Mouse (Mus musculus) heart, embryonic 12.5 days (tissue): Measurements from ENCODE around the gene Pdcd11. TPM values are rescaled to one million over a fixed set of nuclear protein-coding genes. Genes with fewer than 3 reads are reported as not detected.
"Not testable (repeated sequence)": the region's sequence is repeated elsewhere in the genome, so short reads cannot be mapped to it uniquely, and the experiment has no call there.

Experiments used
- ATAC-seq: fragments of 200-750 bp; cut with Nextera tagmentation; 2 replicates; pipeline ENCODE4 v1.8.0; 2017; ENCODE audit warnings: moderate TSS enrichment, moderate library complexity; ENCODE audit not compliant: insufficient number of reproducible peaks, low FRiP score
- H3K27ac ChIP-seq: fragments of 300-500 bp; sonication (generic); 2 replicates; pipeline ENCODE4 v1.5.1; 2016; ENCODE audit warnings: mild to moderate bottlenecking, moderate library complexity; ENCODE audit not compliant: poor library complexity, severe bottlenecking
- H3K27me3 ChIP-seq: fragments of 300-500 bp; sonication (generic); replicated peaks from 2 replicates; pipeline ENCODE4 v1.6.1; 2016; ENCODE audit warnings: mild to moderate bottlenecking, moderate library complexity
- H3K36me3 ChIP-seq: fragments of 300-500 bp; sonication (generic); 2 replicates; pipeline ENCODE4 v1.6.1; 2016; ENCODE audit warnings: mild to moderate bottlenecking, moderate library complexity
- H3K4me1 ChIP-seq: fragments of 300-500 bp; sonication (generic); replicated peaks from 2 replicates; pipeline ENCODE4 v1.6.1; 2016; ENCODE audit warnings: mild to moderate bottlenecking
- H3K4me2 ChIP-seq: fragments of 300-500 bp; sonication (generic); 2 replicates; pipeline ENCODE4 v1.6.1; 2016; ENCODE audit warnings: mild to moderate bottlenecking, moderate library complexity
- H3K4me3 ChIP-seq: fragments of 300-500 bp; sonication (generic); 2 replicates; pipeline ENCODE4 v1.5.1; 2016; ENCODE audit warnings: mild to moderate bottlenecking
- H3K9ac ChIP-seq: fragments of 300-500 bp; sonication (generic); 2 replicates; pipeline ENCODE4 v1.6.1; 2016; ENCODE audit warnings: mild to moderate bottlenecking, moderate library complexity
- H3K9me3 ChIP-seq: fragments of 300-500 bp; sonication (generic); replicated peaks from 2 replicates; pipeline ENCODE4 v1.6.1; 2016; ENCODE audit warnings: mild to moderate bottlenecking, moderate library complexity
- WGBS: fragments of 180-500 bp; shearing (Covaris S2); methylation state at CpG from one replicate; pipeline ENCODE4 v1.1.7; 2016; 5-methylcytosine and 5-hydroxymethylcytosine counted together
- polyA plus RNA-seq: library from polyadenylated mRNA; unstranded; fragments of >200 nt; fragmentation: Nextera tagmentation; extraction: Ambion mirVana; gene quantifications from 2 replicates; pipeline ENCODE4 v1.2.1, GENCODE M21; 2016

The Pdcd11 gene
- polyA plus RNA-seq, 1 experiment from 2014 or later: 7.4 TPM

- H3K4me3 ChIP-seq: no peak overlapping the region
- H3K4me1 ChIP-seq: peaks cover 10% of the 10 kb centered on the region
- 92% methylated on average over 11 of the region's 11 CpGs for WGBS
- no peaks in the 10 kb centered on the region for H3K9me3 ChIP-seq
- peaks cover 94% of the 10 kb centered on the region for H3K36me3 ChIP-seq
- no peak for ATAC-seq
- H3K27me3 ChIP-seq: no peaks in the 10 kb centered on the region
- no peak overlapping the region for H3K27ac ChIP-seq
- no peak overlapping the region for H3K4me2 ChIP-seq
- no peak overlapping the region for H3K9ac ChIP-seq
These were observed 38.3 kb downstream of the Pdcd11 start for GRCm38 (mm10) chr19:47128835-47129234.

GRCm38 (mm10) chr19:47130551-47131125, 40.1 kb downstream of the Pdcd11 start:
- Histone ChIP-seq H3K9ac (no peak overlapping the region), H3K4me1 (no peaks in the 10 kb centered on the region), H3K27me3 (no peaks in the 10 kb centered on the region), H3K4me3 (no peak overlapping the region), H3K27ac (no peak overlapping the region), H3K4me2 (no peak overlapping the region), H3K36me3 (peaks cover 96% of the 10 kb centered on the region), H3K9me3 (no peaks in the 10 kb centered on the region)
- WGBS: 91% methylated on average over 15 of the region's 15 CpGs
- ATAC-seq: no peak

- no peak for ATAC-seq
- H3K4me1 ChIP-seq: peaks cover 25% of the 10 kb centered on the region
- peaks cover 72% of the 10 kb centered on the region for H3K36me3 ChIP-seq
- H3K4me3 ChIP-seq: no peak overlapping the region
- no peaks in the 10 kb centered on the region for H3K27me3 ChIP-seq
- no peaks in the 10 kb centered on the region for H3K9me3 ChIP-seq
- no peak overlapping the region for H3K9ac ChIP-seq
- WGBS: 80% methylated on average over 7 of the region's 7 CpGs
- H3K4me2 ChIP-seq: no peak overlapping the region
- no peak overlapping the region for H3K27ac ChIP-seq
These were observed 42.6 kb downstream of the Pdcd11 start for GRCm38 (mm10) chr19:47133161-47133560.

- no peaks in the 10 kb centered on the region for H3K9me3 ChIP-seq
- peaks cover 37% of the 10 kb centered on the region for H3K4me1 ChIP-seq
- H3K27ac ChIP-seq: no peak overlapping the region
- H3K4me2 ChIP-seq: no peak overlapping the region
- H3K36me3 ChIP-seq: peaks cover 48% of the 10 kb centered on the region
- 87% methylated on average over 17 of the region's 17 CpGs for WGBS
- peaks cover 7% of the 10 kb centered on the region; the same call in 1 of the 2 replicates for H3K27me3 ChIP-seq
- H3K9ac ChIP-seq: no peak overlapping the region
- no peak overlapping the region for H3K4me3 ChIP-seq
- no peak for ATAC-seq
These were observed 45.0 kb downstream of the Pdcd11 start for GRCm38 (mm10) chr19:47135568-47135967.

- no peak overlapping the region for H3K27ac ChIP-seq
- no peaks in the 10 kb centered on the region for H3K9me3 ChIP-seq
- H3K9ac ChIP-seq: no peak overlapping the region
- H3K4me1 ChIP-seq: peaks cover 37% of the 10 kb centered on the region
- ATAC-seq: no peak
- no peak overlapping the region for H3K4me3 ChIP-seq
- 81% methylated on average over 5 of the region's 5 CpGs for WGBS
- H3K4me2 ChIP-seq: no peak overlapping the region
- H3K27me3 ChIP-seq: peaks cover 11% of the 10 kb centered on the region
- peaks cover 42% of the 10 kb centered on the region for H3K36me3 ChIP-seq
These were observed 45.6 kb downstream of the Pdcd11 start for GRCm38 (mm10) chr19:47136170-47136569.

GRCm38 (mm10) chr19:47137051-47137581, 46.5 kb downstream of the Pdcd11 start:
- Histone ChIP-seq H3K9ac (peak overlapping the region; percentile 73), H3K9me3 (no peaks in the 10 kb centered on the region), H3K27ac (peak overlapping the region; percentile 83), H3K4me3 (peak overlapping the region; percentile 53), H3K27me3 (peaks cover 14% of the 10 kb centered on the region), H3K36me3 (peaks cover 32% of the 10 kb centered on the region), H3K4me2 (peak overlapping the region; percentile 74), H3K4me1 (peaks cover 37% of the 10 kb centered on the region)
- peak; percentile 30 for ATAC-seq
- 10% methylated on average over 6 of the region's 6 CpGs for WGBS

GRCm38 (mm10) chr19:47137771-47138421, 47.3 kb downstream of the Pdcd11 start, which contains the start of gene Calhm2:
Gene Calhm2 (minus strand): TSS chr19:47138294.
- no peaks in the 10 kb centered on the region for H3K9me3 ChIP-seq
- H3K9ac ChIP-seq: peak within 1 kb of the TSS; percentile 73
- H3K36me3 ChIP-seq: peaks cover 24% of the 10 kb centered on the region
- H3K4me2 ChIP-seq: peak within 1 kb of the TSS; percentile 74
- H3K4me3 ChIP-seq: peak within 1 kb of the TSS; percentile 53
- peaks cover 37% of the 10 kb centered on the region for H3K4me1 ChIP-seq
- H3K27me3 ChIP-seq: peaks cover 14% of the 10 kb centered on the region
- H3K27ac ChIP-seq: peak within 1 kb of the TSS; percentile 83
- 2% methylated on average over 28 of the region's 28 CpGs for WGBS
- ATAC-seq: peak; percentile 80

GRCm38 (mm10) chr19:47139611-47140010, 49.0 kb downstream of the Pdcd11 start:
- H3K9me3 ChIP-seq, H3K9ac ChIP-seq, ATAC-seq, H3K27ac ChIP-seq, H3K4me3 ChIP-seq, H3K4me2 ChIP-seq, H3K36me3 ChIP-seq: not testable (repeated sequence)
- peaks cover 37% of the 10 kb centered on the region for H3K4me1 ChIP-seq
- 24% methylated on average over 7 of the region's 7 CpGs for whole genome bisulfite sequencing
- peaks cover 27% of the 10 kb centered on the region for H3K27me3 ChIP-seq

- 70% methylated on average over 6 of the region's 6 CpGs for WGBS
- Histone ChIP-seq H3K9me3 (no peaks in the 10 kb centered on the region), H3K27ac (no peak overlapping the region), H3K4me2 (no peak overlapping the region), H3K36me3 (no peaks in the 10 kb centered on the region), H3K4me1 (peaks cover 26% of the 10 kb centered on the region), H3K4me3 (no peak overlapping the region), H3K27me3 (peaks cover 28% of the 10 kb centered on the region), H3K9ac (no peak overlapping the region)
- ATAC-seq: no peak
These were observed 51.9 kb downstream of the Pdcd11 start for GRCm38 (mm10) chr19:47142438-47142837.

GRCm38 (mm10) chr19:47144154-47144553, 53.6 kb downstream of the Pdcd11 start, which contains the start of gene Calhm1:
Gene Calhm1 (minus strand): TSS chr19:47144254.
- Histone ChIP-seq H3K27ac (no peak within 1 kb of the TSS), H3K9ac (no peak within 1 kb of the TSS), H3K9me3 (no peaks in the 10 kb centered on the region), H3K27me3 (peaks cover 23% of the 10 kb centered on the region), H3K36me3 (no peaks in the 10 kb centered on the region), H3K4me3 (no peak within 1 kb of the TSS), H3K4me1 (peaks cover 9% of the 10 kb centered on the region), H3K4me2 (no peak within 1 kb of the TSS)
- 84% methylated on average over 6 of the region's 6 CpGs for WGBS
- ATAC-seq: no peak

GRCm38 (mm10) chr19:47148267-47148847, 57.8 kb downstream of the Pdcd11 start:
- H3K9me3 ChIP-seq: no peaks in the 10 kb centered on the region
- no peak overlapping the region for H3K4me2 ChIP-seq
- H3K9ac ChIP-seq: no peak overlapping the region
- ATAC-seq: no peak
- no peak overlapping the region for H3K27ac ChIP-seq
- no peaks in the 10 kb centered on the region for H3K36me3 ChIP-seq
- 67% methylated on average over 5 of the region's 5 CpGs for WGBS
- no peak overlapping the region for H3K4me3 ChIP-seq
- peaks cover 18% of the 10 kb centered on the region; the same call in 1 of the 2 replicates for H3K4me1 ChIP-seq
- peaks cover 29% of the 10 kb centered on the region for H3K27me3 ChIP-seq
